Mouse (Mus musculus) yolk sac, embryonic 10.5 days (tissue): ENCODE measurements around the gene B9d1.

Experiments used
- DNase-seq: peaks from one replicate; pipeline ENCODE4 v3.0.0-alpha.2; 2017; ENCODE audit warnings: low spot score

Gene B9d1

DNA sequence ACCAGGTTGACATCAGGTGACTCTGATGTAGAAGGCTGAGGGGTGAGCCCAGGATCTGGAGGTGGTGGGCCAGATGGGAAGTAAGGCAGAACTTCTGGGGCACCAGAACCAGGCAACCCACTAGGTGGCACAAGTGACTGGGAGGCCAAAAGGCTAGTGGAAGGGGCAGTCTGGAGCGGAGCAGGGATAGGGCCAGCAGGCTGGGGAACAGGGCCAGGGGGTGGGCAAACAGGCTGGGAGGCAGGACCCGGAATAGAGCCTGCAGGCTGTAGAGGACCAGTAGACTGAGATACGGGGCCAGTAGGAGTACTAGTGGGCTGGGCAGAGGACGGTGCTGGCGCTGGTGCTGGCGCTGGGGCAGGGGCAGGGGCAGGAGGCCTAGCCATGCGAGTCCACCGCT lies 15.1 kb upstream of the B9d1 start:
- no peak for DNase-seq

DNA sequence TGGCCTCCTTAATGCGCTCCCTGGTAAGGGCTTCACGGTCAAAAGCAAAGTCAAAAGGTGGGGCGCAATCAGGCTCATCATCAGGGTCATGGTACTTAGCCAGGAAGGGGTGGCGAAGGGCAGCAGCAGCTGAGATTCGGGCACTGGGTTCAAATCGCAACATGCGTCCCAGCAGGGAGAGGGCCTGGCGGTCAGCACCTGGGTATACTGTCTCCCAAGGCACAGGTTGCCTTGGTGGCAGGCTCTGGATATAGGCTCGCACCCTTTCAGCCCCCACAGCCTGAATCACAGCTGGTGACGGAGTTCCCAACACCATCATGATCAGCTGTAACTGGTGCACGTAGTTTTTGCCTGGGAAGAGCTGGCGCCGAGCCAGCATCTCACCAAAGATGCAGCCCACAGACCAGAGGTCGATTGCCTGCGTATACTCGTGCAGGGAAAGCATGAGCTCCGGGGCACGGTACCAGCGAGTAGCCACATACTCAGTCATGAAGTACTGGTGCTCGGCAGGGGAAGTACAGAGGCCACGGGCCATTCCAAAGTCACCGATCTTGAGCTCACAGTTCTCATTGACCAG lies 13.9 kb upstream of the B9d1 start:
- no peak for DNase-seq

- DNase-seq, result no peak
Observed at GRCm38 (mm10) chr11:61492749-61493401, 12.1 kb upstream of the B9d1 start.

GRCm38 (mm10) chr11:61493525-61494128 lies 11.3 kb upstream of the B9d1 start:
- no peak for DNase-seq

DNA sequence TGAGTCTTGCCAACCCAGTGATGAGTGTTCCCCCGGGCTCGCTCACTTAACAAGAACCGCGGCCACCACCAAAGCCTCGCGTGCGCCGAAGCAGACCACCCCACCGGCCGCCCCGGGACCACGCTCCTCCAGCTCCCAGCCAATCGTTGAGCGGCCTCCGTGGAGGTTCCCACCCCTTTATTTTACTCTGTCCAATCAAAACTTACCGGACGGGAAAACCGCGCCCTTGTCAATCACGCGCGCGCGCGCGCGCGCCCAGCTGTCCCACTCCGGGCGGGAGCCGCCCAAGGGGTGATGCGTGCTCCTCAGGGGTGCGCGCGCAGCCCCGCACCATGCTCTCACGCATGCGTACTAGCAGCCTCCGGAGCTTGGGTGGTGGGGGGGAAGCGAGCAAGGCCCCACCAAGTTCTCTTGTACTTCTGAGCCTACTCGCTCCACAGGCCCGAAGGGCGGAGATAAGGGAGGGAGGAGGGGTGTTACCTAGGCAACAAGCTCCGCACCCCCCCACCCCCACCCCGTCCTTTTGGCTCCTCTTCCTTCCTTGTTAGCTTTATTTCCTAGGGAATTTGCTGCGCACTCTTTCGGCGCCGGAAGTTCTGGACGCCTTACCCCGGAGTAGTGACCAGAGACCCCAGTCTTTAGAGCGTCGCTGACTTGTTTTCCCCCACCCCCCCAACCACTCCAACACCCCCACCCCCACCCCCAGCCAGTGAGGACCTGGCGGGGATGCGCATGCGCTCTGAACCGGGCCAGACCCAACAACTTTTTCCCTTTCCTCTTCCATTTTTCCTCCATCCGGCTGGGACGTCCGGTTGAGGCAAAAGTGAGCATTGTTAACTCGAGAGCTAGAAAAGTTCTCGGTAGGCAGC lies 10.6 kb upstream of the B9d1 start, which contains the start of gene Mapk7:
TSS of gene Mapk7 (minus strand) at position 278 of the 869 bp plus-strand sequence.
- DNase-seq, result peak; percentile 99

DNA sequence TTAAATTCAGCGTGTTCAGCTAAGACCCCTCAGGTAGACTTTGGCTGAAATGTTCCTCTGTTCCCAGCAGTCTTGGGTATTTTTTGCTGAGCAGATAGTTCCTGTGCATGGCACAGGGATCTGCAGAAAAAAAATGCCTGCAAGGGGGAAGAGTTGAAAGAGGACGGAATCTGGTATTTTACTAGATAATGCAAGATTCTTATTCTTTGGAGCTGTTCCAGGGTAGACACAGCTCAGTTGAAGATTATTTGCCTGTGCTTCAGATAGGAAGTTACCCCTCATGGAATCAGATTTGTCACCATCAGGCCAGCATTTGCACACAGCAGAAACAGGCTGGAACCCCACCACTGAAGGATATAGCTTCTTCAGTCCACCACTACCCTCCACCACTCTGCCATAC lies 9.4 kb upstream of the B9d1 start:
- no peak for DNase-seq

- DNase-seq, result no peak
Observed at GRCm38 (mm10) chr11:61497490-61497889, 7.5 kb upstream of the B9d1 start.

DNA sequence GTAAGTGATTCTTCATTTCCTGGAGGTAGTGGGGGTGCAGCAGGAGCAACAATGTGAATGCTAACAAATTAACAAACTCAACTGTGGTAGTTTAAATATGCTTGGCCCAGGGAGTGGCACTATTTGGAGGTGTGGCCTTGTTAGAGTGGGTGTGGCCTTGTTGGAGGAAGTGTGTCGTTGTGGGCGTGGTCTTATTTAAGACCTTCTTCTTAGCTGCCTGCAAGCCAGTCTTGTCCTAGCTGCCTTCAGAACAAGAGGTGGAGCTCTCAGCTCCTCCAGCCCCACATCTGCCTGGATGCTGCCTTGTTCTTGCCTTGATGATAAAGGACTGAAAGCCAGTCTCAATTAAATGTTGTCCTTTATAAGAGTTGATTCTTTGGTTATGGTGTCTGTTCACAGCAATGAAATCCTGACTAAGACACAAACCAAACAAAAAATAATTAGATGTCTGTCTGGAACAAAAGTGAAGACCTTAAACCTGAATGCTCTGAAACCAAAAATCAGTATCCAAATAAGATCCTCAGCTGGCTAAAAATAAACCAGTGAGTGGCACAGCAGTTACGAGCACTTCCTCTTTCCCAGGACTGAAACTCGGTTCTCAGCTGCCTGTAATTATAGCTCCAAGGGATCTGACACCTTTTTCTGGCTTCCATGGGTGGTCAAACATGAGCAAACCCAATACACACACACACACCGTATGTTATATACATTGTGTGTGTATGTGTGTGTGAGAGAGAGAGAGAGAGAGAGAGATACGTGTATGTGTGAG lies 6.0 kb upstream of the B9d1 start:
- DNase-seq, result no peak

DNA sequence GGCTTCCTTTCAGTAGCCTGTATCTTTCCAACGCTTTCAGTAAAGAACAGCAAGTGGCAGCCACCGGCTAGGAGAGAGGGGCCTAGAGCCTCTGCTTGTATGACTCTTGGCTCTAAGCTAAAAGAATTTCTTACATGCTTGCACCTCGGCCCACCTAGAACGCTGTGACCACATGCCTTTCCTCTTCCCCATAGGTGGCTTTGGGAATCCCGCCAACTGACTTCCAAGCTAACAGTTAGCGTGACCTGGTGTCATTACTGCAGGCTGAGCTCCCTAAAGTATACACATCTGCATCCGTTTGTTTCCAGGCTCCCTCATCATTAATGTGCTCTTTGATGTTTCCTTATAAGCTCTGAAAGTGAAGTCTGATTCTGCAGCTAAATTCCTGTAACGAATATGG lies 1.0 kb upstream of the B9d1 start:
- DNase-seq, result no peak

DNA sequence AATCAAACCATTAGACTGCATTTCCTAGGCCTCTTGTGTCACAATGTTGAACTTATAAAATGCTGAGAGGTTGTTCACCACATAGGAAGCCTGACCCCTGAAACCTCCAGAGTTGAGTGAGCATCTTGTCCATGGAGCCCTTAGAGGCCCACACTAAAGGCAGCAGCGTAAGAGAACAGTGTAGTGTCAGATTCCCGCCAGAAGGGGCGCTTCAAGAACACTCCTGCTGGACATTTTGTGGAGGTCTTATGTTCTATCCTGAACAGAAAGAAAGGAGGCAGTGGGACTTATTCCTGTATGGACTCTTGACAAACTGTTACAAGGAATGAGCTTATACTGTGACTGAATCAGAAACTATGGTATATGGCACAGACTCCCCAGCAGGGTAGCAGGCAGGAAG lies 10.0 kb downstream of the B9d1 start:
- DNase-seq, result peak; percentile 20

DNA sequence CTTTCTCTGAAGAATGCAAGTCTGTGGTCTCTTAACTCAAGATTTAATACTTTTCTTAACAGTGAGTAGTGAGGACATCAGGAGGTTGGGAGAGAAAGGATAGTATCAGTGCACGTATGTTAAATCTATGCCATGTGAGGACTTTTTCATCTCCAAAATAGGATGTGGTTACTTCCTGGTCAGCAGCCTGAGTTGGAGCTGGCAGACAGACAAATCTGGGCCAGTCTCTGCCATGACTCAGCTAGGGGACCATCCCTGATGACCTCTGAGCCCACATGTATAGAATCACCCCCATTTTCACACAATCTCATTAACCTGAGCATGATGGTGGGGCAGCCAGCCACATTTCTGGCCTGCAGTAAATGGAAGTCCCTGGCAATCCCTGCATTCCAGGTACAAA lies 13.0 kb downstream of the B9d1 start:
- DNase-seq, result no peak

DNA sequence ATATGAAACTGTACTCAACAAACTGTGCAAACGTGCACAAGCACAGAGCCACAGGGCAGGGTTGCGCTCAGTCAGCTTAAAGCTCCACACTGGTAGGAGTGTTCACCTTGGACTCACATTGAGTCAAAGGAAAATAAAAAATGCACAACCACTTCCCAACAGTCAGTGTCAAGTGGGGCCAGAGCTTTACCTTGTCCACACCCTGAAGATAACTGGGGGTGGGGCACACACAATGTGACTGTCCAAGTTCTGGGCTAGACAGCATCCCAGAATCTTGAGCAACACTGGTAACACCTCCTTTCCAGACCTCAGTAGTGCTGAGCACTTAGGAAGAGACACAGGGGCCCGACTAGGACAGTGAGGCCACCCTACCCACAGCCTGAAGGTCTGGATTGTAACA lies 13.9 kb downstream of the B9d1 start:
- DNase-seq, result no peak

GRCm38 (mm10) chr11:61519484-61520107 lies 14.7 kb downstream of the B9d1 start:
- DNase-seq, result no peak

- DNase-seq, result no peak
Observed at GRCm38 (mm10) chr11:61526872-61527271, 21.9 kb downstream of the B9d1 start.

- DNase-seq, result no peak
Observed at GRCm38 (mm10) chr11:61529268-61529713, 24.3 kb downstream of the B9d1 start.

DNA sequence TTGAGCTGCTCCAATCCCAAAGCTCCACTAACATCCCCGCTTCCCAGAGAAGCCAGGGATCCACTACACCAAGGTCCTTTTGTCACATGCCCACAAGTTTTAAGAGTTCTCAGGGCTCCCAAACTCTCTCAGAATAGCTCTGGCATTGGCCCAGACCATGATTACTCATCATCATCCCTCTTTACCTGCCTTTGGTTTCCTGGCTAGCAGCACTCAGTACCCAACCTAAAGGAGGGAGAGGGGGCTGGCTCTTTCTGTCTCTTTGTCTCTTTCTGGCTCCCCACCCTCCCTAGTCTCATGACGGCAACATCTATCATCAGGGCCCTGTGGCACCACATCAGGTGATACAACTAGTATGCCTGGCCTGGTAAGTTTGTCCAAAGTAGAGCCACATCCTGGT lies 27.9 kb downstream of the B9d1 start:
- no peak for DNase-seq

GRCm38 (mm10) chr11:61533571-61533970 lies 28.6 kb downstream of the B9d1 start:
- peak; percentile 11 for DNase-seq

DNA sequence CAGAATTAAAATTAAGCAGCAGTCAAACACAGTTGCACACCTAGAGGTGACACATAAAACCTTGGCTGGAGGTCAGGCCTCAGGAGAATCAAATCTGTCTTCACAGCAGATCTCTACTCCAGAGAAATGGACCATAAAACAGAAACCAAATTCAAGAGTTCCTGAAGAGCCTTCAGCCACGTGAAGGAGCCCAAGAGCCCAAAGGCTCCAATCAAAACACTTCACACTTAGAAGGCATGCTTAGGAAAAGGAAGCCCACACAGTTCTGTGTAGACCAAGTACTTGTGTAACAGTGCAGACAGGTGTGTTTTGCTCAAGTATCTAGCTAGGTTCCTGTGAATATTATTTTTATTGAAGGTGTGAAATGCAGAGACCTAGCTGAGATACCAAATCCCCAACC lies 30.6 kb downstream of the B9d1 start:
- no peak for DNase-seq

- no peak for DNase-seq
Observed at GRCm38 (mm10) chr11:61536952-61537351, 32.0 kb downstream of the B9d1 start.

DNA sequence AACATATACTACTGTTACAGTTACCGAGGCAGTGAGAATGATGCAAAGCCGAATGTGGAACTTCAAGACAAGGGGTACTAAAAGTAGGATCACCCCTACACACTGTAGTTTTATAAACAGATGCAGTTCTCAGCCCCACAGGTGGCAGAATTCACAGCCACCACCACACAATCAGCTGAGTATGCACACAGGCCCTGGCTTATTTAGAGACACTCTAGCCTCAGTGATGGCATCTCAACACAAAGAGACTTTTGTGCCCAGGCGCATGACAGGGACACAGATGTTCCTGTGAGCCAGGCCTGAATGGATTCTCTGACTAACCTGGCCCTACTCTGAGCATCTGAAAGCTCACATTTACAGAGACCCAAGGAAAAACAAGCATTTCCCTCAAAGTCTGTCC lies 32.4 kb downstream of the B9d1 start:
- no peak for DNase-seq

DNA sequence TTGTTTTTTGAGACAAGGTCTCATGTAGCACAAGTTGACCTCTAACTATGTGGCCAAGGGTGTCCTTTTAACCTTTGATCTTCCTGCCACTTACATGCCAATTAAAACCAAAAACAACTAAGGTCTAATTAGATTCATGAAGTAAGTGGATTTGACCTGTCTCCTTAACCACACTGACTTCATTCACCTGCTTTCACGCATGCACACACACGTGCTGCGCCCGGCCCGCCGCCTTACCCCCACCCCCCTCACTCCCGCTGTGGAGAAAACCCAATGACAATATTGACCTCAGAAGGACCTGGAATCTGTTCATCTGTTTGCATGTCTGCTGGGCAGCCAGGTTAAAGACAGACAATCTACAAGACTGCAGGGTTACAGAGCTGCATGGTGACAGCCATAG lies 35.7 kb downstream of the B9d1 start:
- no peak for DNase-seq
